Mouse (Mus musculus) forelimb bud, embryonic 11.5 days (tissue): ENCODE measurements at regions not wholly inside any gene's neighbourhood (a gene's known extent, or its start where the extent isn't known, plus 50 kb on each side); places are given as distances from the start of the nearest gene placed in this dataset.

Source experiments
- DNase-seq: peaks from one replicate; pipeline ENCODE4 v3.0.0-alpha.2; 2012; ENCODE audit warnings: low read depth, low spot score

- DNase-seq, result no peak
Observed at GRCm38 (mm10) chr11:71658346-71658745, 91.4 kb upstream of the Wscd1 start.

GRCm38 (mm10) chr11:71670111-71671050 lies 79.3 kb upstream of the Wscd1 start:
- no peak for DNase-seq

- DNase-seq, result no peak
Observed at GRCm38 (mm10) chr11:71672171-71673050, 77.3 kb upstream of the Wscd1 start.

- DNase-seq, result peak; percentile 32
Observed at GRCm38 (mm10) chr11:71674319-71674718, 75.4 kb upstream of the Wscd1 start.

- no peak for DNase-seq
Observed at GRCm38 (mm10) chr11:71675714-71676313, 73.9 kb upstream of the Wscd1 start.

GRCm38 (mm10) chr11:71697017-71697416 lies 52.7 kb upstream of the Wscd1 start:
- DNase-seq, result no peak

- DNase-seq, result no peak
Observed at GRCm38 (mm10) chr11:71698836-71699235, 50.9 kb upstream of the Wscd1 start.
